Mouse (Mus musculus) urinary bladder, postnatal 14 days (tissue): Measurements from ENCODE around the gene Srr.
A peak's percentile ranks its signal among the peaks of the same experiment; 100 is the strongest.

Experiments used
- DNase-seq: peaks from one replicate; pipeline ENCODE4 v3.0.0; 2021; ENCODE audit warnings: low spot score

Srr gene

GRCm38 (mm10) chr11:74907850-74908249 is 17.9 kb downstream of the Srr start:
- DNase-seq = no peak

GRCm38 (mm10) chr11:74902416-74902815 is 23.3 kb downstream of the Srr start:
- DNase-seq = no peak

GRCm38 (mm10) chr11:74901555-74901954 is 24.2 kb downstream of the Srr start:
- no peak for DNase-seq

GRCm38 (mm10) chr11:74898517-74898827 is 27.3 kb downstream of the Srr start:
- DNase-seq = no peak

GRCm38 (mm10) chr11:74897678-74898516 is 27.9 kb downstream of the Srr start, which contains the start of gene Tsr1:
TSS of gene Tsr1 (plus strand) at chr11:74898071.
- peak; percentile 92 for DNase-seq

GRCm38 (mm10) chr11:74896901-74897677 is 28.7 kb downstream of the Srr start, which contains the start of gene Sgsm2:
TSS of gene Sgsm2 (minus strand) at chr11:74897060.
- peak; percentile 77 for DNase-seq

- peak; percentile 77 for DNase-seq
Measured at GRCm38 (mm10) chr11:74895980-74896900, 29.5 kb downstream of the Srr start.

- no peak for DNase-seq
Measured at GRCm38 (mm10) chr11:74894619-74895018, 31.1 kb downstream of the Srr start.

GRCm38 (mm10) chr11:74883098-74883497 is 42.6 kb downstream of the Srr start:
- no peak for DNase-seq

GRCm38 (mm10) chr11:74881979-74882378 is 43.8 kb downstream of the Srr start:
- no peak for DNase-seq

- no peak for DNase-seq
Measured at GRCm38 (mm10) chr11:74880999-74881398, 44.7 kb downstream of the Srr start.

- DNase-seq = peak; percentile 58
Measured at GRCm38 (mm10) chr11:74876801-74877200, 48.9 kb downstream of the Srr start.

GRCm38 (mm10) chr11:74874630-74875029 is 51.1 kb downstream of the Srr start:
- no peak for DNase-seq

- peak; percentile 74 for DNase-seq
Measured at GRCm38 (mm10) chr11:74870991-74871622, 54.6 kb downstream of the Srr start.

- peak; percentile 31 for DNase-seq
Measured at GRCm38 (mm10) chr11:74870544-74870943, 55.2 kb downstream of the Srr start.

- no peak for DNase-seq
Measured at GRCm38 (mm10) chr11:74869603-74870002, 56.1 kb downstream of the Srr start.

GRCm38 (mm10) chr11:74868046-74868760 is 57.5 kb downstream of the Srr start:
- DNase-seq = peak; percentile 33

GRCm38 (mm10) chr11:74867181-74867580 is 58.6 kb downstream of the Srr start:
- DNase-seq = peak; percentile 59

- peak; percentile 86 for DNase-seq
Measured at GRCm38 (mm10) chr11:74866640-74867039, 59.1 kb downstream of the Srr start.

- DNase-seq = no peak
Measured at GRCm38 (mm10) chr11:74865252-74865651, 60.5 kb downstream of the Srr start.

GRCm38 (mm10) chr11:74864421-74864820 is 61.3 kb downstream of the Srr start:
- DNase-seq = no peak
